Mouse (Mus musculus): ENCODE measurements around the gene Ankrd55.
A peak's percentile ranks its signal among the peaks of the same experiment; 100 is the strongest.

The Ankrd55 gene

DNA sequence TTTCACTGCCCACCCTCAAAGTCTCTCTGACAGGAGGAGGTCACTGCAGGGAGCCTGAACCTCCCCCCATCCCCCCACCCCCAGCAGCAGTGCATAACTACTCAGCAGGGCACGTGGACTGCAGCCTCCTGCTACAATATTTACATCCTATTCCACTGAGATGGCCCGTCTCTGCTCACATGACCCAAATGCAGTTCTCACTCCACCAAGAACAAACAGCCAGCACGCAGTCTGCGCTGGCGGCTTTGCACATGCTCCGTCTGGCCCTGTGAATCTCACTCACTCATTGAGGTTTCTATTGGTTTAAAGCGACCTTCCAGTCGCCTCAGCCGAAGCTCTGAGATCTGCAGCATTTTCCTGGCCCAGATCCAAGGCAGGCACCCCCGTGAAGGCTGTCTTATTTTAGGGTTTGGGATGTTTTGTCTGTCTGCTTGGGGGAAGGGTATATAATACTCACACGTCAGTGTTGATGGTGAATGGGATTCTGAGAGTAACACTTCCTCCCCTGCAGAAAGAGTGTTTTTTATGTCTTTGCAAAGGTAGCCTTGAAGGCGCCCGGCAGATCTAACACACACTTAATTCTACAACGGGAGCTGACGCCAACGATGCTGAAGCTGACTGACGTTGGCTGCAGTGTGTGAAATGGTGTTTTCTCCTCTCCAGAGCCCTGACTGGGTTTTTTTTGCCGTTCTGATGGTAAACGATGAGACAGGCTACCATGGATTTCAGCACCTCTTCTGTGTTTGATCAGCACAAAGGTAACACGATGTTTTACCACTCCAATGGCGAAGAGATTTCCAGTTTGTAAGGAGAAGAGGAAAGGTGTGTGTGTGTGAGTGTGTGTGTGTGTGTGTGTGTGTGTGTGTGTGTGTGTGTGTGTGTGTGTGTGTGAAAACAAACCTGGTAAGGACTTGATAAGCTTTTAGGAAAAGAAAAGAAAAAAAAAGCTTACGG lies at the start of gene Ankrd55:
Gene Ankrd55 (plus strand): TSS at position 227 of the 954 bp plus-strand sequence.
- DNase-seq (ENCODE audit: low spot score), result peak; percentile 80

DNA sequence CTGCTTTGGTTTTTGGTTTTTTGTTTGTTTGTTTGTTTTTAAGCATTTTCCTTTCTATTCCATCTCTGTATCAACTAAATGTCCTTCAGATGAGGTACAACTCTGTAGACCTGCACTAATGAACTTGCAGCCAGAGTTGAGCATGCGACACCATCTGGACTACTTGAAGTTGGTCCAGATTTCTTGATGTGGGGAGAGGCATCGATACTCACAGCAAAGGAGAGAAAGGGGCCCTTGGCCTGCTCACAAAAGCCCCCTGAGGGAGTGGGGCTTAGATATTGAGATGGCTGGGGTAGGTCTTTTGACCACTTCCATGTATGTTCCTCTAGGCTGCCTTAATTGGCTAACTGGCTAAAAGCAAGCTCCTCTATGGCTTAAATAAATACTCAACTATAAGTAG lies 49.0 kb upstream of the Ankrd55 start:
- DNase-seq (ENCODE audit: low spot score), result no peak

DNA sequence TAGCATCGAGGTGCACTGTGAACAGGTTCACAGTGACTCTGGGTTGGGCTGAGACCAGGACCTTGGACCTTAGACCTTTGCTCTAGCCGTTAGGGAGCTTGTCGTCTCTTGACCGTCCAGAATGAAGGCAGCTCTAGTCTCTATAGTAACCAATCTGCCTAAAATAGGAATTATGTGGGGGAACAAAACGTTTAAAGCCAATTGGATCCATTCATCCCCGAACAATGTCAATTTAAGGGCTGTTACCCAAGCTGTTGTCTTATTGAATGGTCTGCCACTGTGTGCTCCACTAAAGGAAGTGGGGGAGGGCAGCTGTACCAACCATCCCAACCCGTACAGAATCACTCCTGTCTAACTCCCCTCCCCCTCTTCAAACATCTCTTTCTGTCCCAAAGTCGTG lies 46.8 kb upstream of the Ankrd55 start:
- no peak for DNase-seq (ENCODE audit: low spot score)

DNA sequence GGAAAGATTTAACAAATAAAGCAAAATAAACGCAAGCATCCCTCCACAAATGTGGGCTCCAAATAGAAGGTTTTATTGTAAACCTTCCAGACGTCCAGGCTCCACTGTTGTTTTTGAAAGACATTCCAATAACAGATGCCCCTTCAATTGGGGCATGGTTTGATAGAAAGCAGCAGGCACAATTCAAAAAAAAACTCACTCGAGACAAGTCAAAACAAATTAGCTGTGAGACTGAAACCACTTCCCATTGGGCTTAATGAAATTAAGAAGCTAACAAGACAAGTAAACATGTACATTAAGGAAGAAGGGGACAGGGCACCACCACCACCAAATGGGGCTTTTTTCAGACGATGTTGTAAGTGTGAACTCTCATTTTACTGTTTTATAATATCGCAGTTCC lies 43.1 kb upstream of the Ankrd55 start:
- DNase-seq (ENCODE audit: low spot score), result no peak

DNA sequence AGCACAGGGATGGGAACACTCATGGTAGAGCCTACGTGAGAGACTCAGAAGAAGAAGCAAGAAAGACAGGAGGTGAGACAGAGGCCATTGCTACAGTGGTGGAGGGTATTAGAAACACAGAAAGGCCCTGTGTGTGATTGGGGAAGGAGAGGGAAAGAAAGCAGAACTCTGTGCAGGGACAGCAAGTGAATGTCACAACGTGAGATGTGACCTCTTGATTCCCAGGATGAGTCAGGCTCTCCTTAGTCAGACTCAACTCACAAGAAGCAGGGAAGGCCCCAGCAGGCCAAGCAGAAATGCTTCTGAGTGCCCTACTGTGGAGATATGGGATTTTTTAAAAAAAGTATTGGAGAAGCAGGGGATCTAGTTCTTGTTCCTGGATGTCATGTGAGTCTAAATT lies 36.8 kb upstream of the Ankrd55 start:
- DNase-seq (ENCODE audit: low spot score), result no peak

DNA sequence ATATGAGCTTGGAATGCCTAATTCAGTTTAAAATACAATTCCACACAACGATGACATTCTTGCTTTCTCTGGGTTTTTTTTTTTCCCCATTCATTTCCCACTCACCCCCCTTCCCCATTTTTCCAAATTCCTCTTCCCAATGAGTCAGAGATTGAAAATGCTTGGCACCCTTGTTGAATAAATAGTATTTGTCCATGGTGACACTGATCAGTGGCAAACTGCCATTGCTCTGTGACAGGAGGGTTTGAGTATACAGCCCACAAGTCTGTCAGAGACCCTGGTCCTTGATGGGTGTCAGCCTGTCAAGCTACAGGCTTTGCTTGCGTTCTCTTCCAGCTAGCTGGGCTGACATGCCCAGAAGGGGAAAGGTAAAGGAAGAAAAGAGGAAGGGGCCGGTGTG lies 36.2 kb upstream of the Ankrd55 start:
- no peak for DNase-seq (ENCODE audit: low spot score)

DNA sequence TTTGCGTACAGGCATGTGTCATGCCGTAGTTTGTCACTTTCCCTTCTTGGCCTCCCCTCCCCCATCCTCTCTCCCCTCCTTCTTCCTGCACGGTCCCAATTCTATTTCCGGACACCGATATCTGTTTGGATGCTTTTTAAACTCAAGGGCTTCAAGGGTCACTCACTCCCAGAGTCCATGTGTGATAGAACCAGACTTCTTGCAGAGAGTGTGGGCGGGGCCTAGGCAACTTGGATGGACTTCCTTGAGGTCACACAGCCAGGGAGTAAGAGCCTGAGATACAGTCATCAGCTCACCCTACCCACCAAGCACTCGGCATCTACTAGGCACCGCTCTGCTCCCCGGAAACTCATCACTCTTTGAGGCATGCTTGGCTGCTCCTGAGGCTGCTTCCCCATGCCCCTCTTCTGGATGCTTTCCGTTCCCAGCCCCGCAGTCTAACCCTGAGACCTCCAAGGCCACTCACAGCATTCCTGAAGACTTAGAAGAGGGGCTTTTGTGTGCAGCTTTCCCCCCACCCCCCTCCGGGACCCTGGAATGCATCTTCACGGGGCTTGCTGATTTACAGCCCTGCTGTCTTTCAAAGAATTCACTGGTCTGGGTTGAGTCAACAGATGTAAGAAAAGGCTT lies 35.1 kb upstream of the Ankrd55 start:
- DNase-seq (ENCODE audit: low spot score), result no peak

DNA sequence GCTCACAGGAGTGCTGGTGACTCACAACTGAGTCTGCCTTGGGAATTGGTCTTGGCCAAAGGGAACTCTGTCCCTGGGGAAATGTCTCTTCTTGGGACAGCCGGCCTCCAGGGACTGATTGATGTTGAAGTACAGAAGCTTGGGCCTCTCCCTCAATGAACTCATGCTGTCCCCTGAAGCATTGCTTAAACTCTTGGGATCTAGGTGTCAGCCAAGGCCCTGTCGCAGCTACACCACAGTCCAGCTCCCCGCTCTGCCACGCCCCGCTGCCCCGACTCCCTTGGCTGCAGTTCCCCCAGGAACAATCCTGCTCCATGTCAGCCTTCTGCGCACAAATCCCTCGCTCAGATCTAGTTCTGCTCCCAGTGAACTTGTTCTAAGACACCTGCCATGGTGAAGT lies 34.1 kb upstream of the Ankrd55 start:
- DNase-seq (ENCODE audit: low spot score), result no peak

DNA sequence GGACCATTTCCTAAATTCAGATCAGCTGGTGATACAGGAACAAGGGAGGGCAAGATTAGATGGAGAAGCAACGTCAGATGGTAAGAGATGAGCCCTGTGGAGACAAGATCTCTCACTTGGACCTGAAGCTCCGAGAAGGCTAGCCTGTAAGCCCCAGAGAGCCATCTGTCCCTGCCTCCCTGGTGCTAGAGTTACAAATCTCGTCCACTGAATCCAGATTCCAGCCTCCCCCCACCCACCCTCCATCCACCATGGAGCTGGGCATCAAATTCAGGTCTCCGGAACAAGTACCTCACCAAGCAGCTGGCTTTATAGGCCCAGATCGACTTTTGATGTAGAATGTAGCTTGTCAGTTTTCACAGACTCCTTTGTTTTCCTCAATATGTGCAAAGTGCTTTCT lies 32.4 kb upstream of the Ankrd55 start:
- DNase-seq (ENCODE audit: low spot score), result no peak

DNA sequence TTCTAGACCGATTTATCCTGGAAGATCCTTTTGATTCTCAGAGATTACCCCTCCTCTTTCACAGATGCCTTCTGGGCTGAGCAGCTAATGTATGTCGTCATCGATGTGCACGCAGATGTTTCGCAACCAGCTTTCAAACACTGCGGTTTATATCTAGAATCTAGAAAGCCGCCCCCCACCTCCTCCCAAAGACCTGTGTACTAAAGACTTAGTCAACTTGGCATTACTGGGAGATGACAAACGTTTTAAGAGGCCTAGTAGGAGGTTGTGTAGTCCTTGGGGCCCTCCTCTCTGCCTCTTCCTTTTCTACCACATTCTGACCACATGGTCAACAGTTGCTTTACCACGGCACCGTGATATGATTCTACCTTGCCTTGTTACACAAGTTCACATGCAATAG lies 29.8 kb upstream of the Ankrd55 start:
- DNase-seq (ENCODE audit: low spot score), result no peak

DNA sequence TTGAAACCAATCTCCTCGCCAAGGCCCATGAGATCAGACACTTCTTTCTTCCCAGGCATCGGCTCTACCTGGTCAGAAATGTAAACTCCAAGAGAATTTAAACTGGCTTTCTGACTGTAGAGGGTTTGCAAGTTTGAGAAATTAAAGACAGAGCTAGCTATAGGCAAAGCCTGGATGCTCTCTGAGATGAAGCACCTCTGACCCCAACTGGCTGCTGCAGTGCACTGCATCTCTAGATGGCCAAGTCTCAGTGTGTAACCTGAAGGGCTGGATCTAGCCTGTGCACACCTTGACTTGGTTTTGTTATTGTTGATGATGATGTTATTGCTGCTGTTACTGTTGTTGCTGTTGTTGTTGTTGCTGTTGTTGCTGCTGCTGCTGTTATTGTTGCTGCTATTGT lies 28.9 kb upstream of the Ankrd55 start:
- peak; percentile 54 for DNase-seq (ENCODE audit: low spot score)

DNA sequence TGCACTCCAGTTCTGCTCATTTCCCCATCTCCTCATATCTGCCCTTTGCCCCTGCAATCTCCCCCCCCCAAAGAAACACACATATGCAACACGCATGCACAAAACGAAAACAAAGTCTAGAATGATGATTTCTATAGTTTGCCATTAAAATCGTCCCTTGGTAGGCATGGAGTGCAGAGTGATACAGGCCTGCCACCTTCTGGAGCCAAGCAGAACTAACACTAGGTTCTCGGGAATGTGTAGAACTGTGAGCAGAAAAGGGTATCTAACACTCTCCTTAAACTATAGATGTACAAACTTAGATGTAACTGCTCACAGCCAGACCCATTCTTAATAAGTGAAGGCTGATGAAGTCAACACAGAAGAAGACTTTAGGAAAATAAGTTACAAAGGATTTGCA lies 23.6 kb upstream of the Ankrd55 start:
- DNase-seq (ENCODE audit: low spot score), result peak; percentile 15

DNA sequence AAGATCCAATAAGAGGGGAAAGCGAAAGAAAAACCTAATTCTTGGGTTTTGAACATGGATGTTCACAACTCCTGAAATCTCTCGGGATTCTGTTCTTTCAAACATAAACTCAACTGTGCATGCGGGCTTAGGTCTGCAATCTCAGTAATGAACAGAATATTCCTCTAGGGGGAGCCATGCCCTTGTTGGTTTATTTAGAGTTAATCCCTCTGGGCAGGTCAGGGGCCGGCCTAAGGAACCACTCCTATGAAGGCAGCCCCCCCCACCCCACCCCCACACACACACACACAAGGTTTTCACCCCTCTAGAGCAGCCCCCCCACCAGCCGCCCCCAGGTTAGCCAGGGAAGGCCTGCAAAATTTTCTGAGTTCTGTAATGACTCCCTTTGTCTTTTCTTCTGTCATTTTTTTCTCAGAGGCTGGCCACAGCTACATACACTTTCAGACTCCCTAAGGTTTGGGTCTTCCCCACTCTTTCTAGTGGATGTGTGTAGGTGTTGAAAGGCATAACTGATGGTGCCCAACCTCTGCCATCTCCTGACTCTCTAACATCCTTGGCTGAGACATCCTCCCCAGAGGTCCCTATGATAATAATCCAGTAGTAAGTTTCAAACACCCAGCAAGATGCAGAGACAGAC lies 16.2 kb upstream of the Ankrd55 start:
- DNase-seq (ENCODE audit: low spot score), result peak; percentile 12

DNA sequence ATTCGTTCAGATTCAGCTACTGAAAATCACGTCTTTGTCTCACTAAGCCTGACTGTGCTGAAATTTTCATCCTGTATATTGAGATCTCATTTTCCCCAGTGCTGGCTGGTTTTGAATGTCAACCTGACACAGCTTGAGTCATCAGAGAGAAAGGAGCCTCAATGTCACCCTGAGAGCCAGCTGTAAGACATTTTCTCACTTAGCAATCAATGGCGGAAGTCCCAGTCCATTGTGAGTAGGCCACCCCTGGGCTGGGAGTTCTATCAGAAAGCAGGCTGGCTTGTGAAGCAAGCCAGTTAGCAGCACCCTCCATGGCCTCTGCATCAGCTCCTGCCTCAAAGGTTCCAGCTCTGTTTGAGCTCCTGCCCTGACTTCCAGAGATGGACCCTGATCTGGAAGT lies 13.6 kb upstream of the Ankrd55 start:
- no peak for DNase-seq (ENCODE audit: low spot score)

DNA sequence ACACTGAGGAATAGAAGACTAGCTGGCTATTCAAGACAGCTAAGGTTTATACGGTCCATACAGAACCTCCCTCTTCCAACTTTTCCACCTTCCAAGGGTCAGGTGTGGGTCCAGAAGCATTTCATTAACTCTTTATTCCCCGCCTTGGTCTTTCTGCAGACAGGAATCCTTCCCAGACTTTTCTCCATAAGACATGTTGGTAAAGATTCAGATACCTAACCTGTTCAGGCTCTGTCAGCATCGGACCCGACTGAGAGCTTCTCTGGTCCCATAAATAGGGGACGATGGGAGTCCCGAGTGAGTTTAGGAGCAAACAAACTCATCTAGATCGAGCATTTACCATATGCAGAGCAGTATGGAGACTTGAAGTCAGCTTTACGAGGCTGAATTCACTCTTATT lies 12.3 kb upstream of the Ankrd55 start:
- DNase-seq (ENCODE audit: low spot score), result no peak

DNA sequence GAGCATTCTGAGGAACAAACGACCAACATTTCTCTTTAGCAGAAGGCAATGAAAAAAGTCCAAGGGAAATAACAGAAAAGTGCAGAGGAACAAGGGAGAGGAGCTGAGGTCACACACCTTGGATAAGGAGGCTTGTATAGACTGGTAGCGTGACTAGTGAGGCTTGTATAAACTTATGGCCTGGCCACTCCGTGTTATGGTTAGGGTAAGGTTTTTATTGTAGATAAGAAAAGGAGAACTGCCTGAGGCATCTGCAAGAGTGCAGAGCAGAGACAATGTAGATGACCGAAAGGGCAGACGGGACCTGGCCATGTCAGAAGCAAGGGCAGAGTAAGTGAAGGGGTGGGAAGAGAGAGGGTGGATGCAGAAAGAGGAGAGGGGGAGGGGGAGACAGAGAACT lies 10.7 kb upstream of the Ankrd55 start:
- no peak for DNase-seq (ENCODE audit: low spot score)

DNA sequence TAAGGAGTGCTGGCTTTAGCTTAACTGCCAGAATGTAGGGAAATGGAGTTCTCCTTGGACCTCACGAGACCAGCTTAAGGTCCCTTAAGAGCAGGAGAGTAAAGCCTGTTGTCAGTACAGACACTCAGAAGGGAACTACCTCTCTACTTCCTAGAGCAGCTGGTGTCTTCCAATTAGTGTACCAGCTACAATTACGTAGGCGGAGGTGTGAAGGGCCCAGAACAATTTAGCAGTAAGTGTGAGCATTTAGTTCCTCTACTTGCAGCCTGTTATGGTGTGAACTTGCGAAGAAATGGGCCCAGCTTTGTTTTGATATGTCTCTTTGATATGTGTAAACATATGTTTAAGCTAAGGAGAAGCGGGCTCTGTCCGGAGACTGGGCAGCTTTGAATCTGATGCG lies 10.0 kb upstream of the Ankrd55 start:
- DNase-seq (ENCODE audit: low spot score), result no peak

DNA sequence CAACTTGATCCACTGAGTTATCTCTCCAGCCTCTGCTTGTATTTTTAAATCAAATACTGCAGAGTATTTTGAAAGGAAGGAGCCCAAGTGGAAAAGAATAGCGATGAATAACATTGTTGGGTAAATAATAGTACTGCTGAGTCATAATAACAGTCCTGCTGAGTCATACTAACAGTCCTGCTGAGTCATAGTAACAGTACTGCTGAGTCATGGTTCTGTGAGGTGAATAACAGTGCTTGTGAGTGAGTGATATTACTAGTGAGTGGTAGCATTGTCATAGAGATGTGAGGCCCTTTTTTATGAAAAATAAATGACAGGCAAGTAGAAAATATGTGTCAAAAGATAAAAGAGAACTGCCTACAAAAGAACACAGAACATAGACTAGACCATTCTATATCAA lies 1.1 kb upstream of the Ankrd55 start:
- no peak for DNase-seq (ENCODE audit: low spot score)

DNA sequence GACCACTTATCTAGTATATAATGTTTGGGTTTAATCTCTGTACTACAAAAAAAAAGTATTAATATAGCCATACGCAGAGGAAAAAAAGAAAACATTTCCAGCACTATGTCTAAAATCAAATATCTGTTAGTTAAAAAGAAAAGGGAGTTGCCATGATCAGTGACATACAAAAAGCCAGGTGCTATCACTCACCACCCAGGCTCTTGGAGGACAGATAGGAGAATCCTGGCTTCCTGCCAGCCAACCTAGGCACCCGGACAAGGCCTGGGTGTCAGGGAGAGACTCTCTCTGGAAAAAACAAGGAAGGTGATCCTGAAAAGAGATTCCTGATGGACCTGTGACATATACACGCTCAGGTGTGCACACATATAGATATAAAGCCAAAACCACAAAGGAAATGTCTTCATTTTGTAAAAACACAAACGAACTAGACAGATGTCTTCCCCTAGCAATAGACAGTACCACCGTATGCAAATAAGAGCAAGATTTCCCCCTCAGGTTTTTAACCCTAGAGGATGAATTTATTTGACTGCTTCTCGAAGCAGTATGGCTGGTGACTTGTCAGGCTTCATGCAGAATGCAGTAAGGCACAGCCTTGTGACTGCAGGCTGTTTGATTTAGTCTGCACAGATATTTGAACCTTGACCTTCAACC lies 553 bp upstream of the Ankrd55 start:
- DNase-seq (ENCODE audit: low spot score), result peak; percentile 20

DNA sequence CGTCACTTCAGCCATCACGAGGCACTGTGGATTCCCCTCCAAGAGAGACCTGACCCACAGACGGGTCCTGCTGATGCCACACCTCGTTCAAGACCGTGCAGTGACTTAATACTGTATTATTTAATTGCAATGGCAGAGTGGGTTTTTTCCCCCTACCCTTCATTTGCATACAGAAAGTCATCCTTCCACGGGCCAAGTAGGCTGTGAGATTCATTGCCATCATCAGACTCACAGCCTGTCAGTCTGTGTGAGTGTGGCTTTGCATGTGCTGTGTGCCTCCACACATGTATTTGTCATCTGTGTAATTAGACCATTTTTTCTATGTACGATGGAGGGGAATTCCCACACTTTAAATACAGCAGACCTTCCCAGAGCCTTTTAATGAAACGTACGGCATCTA lies 1.1 kb downstream of the Ankrd55 start:
- DNase-seq (ENCODE audit: low spot score), result no peak

DNA sequence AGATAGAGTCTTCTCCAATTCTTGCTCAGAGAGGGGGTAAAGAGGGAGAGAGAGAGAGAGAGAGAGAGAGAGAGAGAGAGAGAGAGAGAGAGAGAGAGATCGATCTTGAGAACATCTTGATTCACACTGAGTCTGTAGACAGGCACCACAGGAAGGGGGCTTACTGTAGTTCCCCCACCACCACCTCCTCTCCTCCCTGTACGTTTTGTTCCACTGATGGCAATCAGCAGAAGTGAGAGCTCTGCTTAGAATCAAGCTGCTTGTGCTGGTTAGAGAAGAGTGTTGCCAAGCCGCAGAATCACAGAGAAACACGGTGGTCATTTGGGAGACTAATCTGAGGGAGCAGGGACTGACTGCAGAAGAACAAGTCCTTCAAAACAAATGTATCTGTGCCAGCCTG lies 1.7 kb downstream of the Ankrd55 start:
- DNase-seq (ENCODE audit: low spot score), result no peak

DNA sequence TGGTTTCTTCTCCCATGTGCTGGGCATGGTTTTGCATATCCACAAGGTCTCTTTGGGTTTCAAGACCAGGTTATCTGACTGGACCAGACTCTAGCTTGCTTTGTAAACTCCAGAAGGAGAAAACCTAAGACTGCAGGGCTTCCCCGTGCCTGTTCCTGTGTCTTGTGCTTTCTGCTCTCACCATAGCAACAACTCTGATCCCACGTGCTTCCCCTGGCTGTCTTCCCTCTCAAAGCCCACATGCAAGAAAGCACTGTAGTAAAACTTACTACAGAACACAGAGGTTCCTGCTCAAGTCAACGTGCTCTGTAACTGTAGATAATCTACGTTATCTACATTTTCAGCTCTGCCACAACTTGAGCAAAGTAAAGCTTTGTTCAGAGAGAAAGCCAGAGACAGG lies 4.2 kb downstream of the Ankrd55 start:
- peak; percentile 45 for DNase-seq (ENCODE audit: low spot score)

DNA sequence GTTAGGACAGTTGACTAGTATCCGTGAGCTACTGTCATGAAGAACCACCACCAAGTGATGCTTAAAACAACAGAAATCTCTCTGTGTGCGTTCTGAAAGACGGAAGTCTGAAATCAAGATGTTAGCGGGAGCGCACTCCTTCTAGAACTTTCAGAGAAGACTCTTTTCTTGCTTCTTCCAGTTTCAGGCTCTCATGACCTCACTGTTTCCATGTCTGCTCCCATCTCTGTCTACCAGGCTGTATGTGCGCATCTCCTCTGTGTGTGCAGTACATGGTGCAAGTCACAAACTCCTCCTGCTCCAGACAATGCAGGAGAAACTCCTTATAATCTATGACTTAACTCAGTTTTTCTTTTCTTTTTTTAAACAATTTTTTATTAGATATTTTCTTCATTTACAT lies 4.8 kb downstream of the Ankrd55 start:
- DNase-seq (ENCODE audit: low spot score), result no peak

Measured in T-cell, adult 2 months (primary cell).